Mouse (Mus musculus) left cerebral cortex, postnatal 14 days (tissue): Measurements from ENCODE around the gene Endou. TPM values are rescaled to one million over a fixed set of nuclear protein-coding genes. Genes with fewer than 3 reads are reported as not detected.
A peak's percentile ranks its signal among the peaks of the same experiment; 100 is the strongest.

Source experiments
- DNase-seq, 2 experiments: peaks; one replicate each; pipeline ENCODE4 v3.0.0; 2021 to 2022; ENCODE audit warnings: low spot score in 2 of 2, mixed read lengths in 1 of 2
- intact Hi-C: fragments of 180-260 bp; cut with DNase I; formaldehyde crosslinking; loops from one replicate; pipeline ENCODE4 v1.15.1; 2025
- total RNA-seq, 2 experiments: library from RNA; stranded (reverse); gene quantifications; 2 replicates each; pipeline ENCODE4 v1.2.3; 2021

Gene Endou
- total RNA-seq, 2 experiments from 2014 or later: 0.94 to 0.97 TPM

DNA sequence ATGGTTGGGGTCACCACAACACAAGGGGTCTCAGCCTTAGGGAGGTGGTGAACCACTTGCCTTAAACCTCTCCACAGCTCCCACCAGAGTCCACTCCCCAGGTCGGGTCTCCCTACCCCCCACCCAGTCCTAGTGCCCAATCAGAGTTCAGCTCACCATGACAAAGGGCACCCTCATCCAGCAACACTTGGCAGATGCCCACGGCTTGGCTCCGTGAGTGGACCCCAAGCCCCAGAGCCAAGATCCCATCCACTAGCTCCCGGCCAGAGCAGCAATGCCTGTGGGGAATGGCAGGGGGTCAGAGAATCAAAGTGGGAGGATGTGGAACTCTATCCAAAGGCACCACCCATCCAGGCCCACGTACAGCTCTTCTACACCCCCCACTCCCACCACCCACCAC, 29.8 kb upstream of the Endou start:
- intact Hi-C loops: no loop called here

DNA sequence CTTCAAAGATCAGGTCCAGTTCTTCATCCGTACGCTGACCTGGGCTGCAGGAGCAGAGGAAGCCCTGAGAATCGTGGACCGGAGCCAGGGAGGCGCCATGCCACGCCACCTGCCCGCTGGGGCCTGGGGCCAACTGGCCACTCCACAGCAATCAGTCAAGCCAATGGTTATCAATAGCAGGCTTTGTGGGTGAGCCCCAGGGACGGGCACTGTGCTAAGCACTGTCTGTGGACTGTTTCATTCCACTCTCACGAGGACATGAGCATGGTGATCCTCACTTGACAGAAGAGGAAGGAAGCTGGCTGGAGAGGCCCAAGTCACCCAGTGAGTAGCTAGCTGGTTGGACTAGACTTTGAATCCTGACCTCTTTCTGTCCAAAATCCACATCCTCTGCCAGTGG, 28.9 kb upstream of the Endou start:
- DNase-seq: peak; percentile 47 to 53
- intact Hi-C loops: no loop called here

More for the DNA sequence above, 29.8 kb upstream of the Endou start:
- no peak for DNase-seq

DNA sequence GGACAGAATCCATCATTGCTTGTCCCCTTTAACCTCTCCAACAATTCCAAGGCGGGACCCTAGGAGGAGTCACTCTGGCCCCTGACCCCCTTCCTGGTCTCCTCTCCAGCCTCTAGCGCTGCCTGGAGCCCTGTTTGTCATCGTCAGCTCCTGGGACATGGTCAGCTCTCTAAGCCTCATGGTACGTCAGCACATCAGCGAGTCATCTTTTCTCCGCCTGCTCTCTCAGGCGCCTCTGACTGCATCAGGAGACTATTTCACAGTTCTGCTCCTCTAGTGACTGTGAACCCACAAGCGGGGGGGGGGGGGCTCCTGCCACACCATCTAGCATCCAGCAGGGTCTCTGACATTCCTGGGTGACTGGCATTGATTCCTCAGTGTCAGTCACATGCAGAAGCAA, 24.2 kb upstream of the Endou start:
- DNase-seq: no peak
- intact Hi-C loops: no loop called here

DNA sequence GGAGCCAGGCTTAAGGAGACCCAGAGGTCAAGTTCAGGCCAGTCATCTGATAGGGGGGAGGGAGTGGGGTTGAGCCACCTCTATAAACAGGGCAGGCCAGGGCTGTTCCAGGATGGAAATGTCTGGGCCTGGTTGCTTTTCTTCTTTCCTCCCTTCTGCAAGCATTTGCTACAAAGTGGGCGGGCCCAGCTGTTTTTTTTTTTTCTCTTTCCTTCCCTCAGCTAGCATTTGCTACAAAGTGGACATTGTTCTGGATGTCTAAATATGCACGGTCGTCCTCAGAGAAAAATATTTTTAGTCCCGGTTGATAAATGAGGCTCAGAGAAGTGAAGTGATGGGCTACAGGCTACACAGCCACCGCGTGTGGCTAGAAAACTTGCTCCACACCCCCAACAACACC, 23.3 kb upstream of the Endou start:
- intact Hi-C loops: no loop called here
- no peak for DNase-seq

DNA sequence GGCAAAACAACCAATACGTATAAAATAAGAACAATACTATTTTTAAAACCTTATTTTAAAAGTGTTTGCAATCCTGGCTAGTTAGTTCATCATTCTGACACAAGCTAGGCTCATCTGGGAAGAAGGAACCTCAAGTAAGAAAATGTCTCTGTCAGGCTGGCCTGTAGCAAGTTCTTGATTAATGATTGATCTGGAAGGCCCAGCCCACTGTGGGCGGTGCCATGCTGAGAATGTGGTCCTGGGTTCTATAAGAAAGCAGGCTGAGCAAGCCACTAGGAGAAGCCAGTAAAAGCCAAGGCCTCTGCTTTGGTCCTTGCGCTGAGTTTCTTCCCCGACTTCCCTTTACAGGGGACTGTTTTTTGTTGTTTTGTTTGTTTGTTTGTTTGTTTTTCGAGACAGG, 21.4 kb upstream of the Endou start:
- intact Hi-C loops: no loop called here
- no peak for DNase-seq

DNA sequence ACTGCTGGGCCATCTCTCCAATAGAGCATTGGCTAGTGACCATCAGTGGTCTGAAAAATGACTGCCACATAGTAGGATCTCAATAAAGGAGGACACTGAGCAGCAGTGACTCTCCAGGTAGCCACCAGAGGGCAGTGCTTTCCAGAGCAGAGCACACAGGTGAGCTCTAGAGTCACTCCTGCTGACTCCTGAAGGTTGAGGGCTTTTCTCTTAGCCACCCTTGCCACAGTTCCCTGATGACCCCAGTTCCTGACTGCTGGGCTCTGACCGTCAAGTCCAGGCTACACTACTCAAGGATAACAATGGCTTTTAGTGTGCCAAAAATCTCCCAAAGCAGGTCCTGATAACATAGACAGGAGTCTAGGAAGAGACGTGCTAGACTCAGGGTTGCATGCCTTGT, 20.5 kb upstream of the Endou start:
- DNase-seq: no peak
- intact Hi-C loops: no loop called here

DNA sequence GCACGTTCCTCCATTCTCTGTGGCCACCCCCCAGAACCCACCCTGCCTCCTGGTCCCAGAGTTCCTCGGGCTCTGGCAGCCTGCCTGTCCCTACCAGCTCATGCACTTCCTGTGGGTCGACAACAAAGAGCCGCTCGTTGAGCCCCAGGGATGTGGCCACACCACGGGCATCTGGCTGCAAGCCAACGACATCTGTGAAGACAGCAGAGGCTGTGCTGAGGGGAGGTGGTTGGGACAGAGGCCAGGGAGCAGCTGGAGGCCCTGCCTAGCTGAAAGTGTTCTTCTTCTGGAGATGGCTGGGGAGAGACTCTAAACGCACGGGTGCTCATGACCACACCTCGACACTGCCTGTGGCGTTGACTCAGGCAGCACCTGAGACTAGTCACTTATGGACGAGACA, 19.6 kb upstream of the Endou start:
- peak; percentile 86 to 92 for DNase-seq
- intact Hi-C loops: no loop called here

DNA sequence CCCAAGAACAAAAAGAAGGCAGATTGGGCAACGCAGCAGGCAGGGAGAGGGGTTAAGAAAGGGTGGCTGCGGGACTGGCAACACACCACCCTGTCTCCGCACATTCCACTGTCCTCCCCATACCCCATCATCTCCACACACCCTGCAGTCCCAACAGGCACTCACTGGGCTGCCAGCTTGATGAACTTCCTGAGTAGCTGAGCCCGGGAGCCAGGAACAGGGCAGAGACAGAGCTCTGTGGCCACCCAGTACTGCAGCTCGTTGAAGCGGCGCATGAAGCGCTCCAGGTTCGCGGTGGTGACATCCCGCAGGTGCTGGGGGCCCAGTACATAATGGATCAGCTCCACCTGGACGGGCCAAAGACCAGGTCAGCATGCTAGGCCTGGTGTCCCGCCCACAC, 18.7 kb upstream of the Endou start:
- DNase-seq: no peak
- intact Hi-C loops: no loop called here

DNA sequence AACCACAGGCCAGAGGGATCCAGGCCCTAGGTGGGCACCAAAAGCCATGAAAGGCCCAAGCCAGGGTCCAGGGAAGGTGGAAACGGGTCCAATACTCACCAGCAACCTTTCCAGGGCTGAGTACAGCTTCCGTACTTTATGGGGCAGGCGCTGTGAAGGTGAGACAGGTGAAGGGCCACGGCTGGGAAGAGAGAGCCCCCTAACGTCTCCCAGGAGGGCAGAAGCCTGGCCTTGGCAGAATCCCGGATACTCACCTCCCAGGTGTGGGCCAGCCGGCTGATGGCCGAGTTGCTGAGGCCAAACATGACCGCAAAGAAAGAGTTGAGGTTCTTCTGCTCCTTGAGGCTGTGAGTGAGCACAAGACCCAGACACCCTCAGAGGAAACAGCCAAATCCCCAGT, 18.3 kb upstream of the Endou start:
- intact Hi-C loops: no loop called here
- DNase-seq: no peak

DNA sequence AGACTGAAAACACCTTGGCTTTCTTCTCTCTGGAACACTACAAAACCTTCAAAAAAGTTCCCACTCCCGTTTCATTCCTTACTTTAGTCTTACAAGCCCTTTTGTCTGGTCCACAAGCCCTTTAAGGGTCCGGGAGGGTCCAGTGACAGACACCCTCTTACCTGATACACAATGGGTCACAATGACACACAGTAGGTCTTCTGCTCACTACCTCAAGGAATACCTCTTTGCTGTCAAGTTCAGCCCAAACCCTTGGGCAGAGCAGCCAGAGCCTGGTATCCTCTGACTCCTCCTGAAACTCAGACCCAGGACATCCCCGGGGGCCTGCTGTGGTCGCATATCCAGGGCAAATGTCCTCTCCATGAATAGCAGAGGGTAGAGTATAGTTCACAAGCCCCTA, 17.8 kb upstream of the Endou start:
- DNase-seq: no peak
- intact Hi-C loops: no loop called here

DNA sequence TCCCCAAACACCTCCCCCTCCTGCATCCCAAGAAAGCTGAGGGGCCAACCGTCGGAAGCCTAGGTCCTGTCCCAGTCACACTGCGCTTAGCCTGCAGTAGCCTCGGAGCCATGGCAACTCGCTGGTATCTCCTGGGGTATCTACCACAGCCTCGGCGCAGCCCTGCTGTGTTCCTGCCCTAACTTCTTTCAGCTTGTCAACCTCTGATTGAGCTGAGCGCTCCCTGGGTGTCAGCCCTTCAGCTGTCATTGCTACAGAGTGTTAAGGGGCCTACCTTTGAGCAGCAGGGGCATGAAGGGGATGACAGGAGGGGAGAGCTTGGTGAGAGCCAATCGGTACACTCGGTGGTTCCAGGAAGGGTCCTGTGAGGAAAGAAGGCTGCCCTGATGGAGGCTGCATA, 17.2 kb upstream of the Endou start:
- intact Hi-C loops: no loop called here
- DNase-seq: no peak

DNA sequence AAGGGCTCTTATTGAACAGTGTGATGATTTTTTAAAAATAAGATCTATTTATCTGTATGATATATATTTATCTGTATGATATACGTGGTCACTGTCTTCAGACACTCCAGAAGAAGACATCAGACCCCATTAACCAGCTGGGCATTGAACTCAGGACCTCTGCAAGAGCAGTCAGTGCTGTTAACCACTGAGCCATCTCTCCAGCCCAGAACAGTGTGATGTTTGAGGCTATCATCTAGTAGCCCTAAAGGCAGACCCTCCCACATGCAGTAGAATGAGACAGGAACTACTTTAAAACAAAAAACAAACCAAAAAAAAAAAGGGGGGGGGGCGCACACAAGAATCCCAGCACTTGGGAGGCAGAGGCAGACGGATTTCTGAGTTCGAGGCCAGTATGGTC, 16.3 kb upstream of the Endou start:
- no peak for DNase-seq

DNA sequence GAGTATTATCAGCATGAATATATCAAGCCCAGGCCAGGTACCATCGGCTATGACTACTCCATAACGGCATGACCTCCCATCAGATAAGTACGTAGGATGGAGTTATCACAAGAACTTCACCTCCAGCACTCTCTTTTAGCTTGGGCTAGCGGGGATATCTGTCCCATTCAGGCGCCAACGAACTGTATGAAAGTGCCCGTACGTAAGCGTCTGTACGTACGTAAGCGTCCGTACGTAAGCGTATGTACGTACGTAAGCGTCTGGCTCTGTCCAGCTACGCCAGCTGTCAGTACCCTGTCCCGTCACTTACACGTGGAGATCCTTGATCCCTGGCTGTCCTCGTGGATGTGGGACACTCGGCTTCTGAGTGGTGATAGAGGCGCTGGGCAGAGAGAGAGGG, 15.6 kb upstream of the Endou start:
- no peak for DNase-seq
- intact Hi-C loops: no loop called here

More for the DNA sequence above, 16.3 kb upstream of the Endou start:
- intact Hi-C loops: no loop called here

DNA sequence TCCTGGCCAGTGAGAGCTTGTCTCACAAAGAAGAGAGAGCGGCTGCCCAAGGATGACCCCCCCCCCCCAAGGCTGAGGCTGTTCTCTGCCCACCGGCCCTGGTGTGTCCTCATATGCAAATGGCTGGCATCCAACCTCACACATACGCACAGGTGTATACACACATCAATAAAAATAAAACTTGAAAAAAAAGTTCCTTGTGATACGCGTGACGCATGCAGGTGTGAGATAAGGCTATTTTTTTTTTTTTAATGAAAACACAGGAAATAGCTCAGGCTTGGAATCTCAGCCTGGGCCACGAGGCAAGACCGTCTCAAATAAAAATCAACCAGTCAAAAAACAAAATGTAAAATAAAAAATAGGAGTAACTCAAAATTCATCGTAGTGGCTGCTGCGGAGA, 15.1 kb upstream of the Endou start:
- no peak for DNase-seq
- intact Hi-C loops: no loop called here

DNA sequence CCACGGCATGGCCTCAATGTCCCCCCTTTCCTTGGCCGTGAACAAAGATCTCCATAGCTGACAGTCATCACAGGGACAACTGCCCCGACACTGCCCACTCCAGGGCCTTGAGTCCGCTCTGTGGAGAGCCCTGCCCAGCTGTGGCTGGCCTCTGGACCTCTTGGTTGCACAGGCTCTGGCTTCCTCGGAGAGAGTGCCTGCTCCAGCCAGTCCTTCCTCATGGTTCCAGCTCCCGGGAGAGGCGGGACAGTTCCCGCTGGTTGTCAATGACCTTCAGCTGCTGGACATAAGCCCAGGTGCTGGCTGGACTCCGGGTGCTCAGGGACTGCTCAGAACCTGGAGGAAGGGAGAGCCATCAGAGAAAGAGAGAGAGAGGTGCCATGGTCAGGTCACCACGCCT, 14.2 kb upstream of the Endou start:
- intact Hi-C loops: no loop called here
- no peak for DNase-seq

DNA sequence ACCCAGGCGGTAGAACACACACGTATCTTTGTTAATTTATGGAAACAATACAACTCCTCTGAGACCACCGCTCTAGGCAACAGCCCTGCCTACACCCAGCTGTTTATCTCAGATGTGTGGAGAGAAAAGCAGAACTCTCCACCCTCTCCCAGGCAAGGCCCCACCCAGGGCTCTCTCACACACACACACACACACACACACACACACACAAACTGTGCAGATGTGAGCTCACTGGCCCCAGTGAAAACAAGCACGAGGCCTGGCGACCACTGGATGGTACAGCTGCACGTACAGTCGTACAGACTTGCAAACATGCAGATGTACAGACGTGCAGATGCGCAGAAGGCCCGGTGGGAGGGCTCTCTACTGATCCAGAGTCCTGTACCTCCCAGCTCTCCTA, 13.8 kb upstream of the Endou start:
- DNase-seq: no peak
- intact Hi-C loops: no loop called here

DNA sequence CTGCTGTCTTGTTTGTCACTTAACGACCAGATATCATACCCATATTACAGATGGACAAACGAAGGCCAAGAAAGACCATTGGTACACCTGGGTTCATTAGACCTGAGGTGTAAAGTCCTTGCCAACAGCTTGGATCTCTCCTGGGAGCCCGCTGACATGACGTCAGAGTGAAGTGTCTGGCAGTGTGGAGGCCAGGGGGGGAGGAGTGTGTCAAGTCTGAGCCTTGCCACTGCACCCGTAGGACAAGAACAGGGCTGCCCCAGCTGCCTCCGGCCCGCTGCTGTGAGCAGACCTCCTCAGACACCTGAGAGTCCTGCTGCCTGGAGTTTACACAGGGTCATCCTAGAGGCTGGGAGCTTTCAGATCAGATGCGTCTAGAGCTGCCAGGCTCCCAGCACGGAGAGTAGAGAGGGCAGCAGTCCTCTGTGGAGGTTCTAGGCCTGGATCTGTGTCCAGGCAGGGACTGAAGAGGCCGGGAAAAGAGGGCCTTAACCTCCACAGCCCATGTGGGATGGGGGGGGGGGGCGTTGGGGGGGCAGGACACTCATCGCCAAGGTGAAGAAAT, 12.9 kb upstream of the Endou start:
- DNase-seq: no peak
- intact Hi-C loops: no loop called here

DNA sequence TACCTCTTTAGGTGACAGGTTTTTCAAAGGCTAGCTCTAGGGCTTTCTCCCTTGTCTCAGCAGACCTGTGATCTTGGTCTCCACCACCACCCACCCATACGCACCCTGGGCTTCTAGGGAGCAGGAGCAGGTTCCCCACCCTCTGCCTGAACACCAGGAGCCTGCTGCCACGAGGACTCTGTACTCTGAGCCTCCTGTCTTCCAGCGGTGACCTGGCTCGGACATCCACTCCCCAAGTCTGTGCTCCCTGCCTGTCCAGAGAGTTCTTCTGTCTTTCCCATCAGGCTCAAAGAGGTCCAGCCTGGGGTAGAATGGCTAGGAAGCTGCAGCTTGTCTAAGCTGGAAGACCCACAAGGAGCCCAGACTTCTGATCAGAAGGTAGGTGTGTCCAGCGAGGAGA, 12.1 kb upstream of the Endou start:
- no peak for DNase-seq
- intact Hi-C loops: no loop called here

DNA sequence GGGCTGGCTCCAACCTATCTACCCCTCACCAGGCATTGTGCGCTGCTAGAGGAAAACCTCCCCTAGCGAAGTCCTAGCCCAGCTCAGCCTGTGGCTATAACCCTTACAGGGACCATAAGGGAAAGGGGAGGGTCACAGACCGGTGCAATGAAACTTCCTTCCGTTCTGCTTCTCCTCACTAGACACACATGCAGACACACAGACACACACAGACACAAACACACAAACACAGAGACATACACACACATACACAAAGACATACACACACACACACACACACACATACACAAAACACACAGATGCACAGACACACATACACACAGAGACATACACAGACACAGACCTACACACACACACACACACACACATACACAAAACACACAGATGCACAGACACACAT, 11.5 kb upstream of the Endou start:
- DNase-seq: no peak
- intact Hi-C loops: no loop called here

DNA sequence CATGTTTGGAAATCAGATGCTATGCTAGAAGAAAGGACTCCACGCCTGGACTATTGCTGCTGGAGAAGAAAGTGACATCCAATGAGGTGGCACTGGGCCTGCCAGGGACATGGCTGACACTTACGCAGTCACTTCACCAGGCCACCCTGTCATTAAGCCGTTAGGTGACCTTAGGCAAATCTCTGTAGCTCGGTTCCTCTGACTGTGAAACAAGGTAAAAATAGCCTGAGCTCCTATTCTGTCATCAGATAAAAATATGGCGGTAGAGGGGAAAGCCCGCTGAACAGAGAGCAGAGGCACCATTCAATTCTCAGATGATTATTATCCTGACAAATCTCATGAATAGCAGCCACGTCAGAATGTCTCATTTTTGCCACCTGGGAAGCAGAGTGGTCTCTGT, 10.9 kb upstream of the Endou start:
- intact Hi-C loops: no loop called here
- no peak for DNase-seq

DNA sequence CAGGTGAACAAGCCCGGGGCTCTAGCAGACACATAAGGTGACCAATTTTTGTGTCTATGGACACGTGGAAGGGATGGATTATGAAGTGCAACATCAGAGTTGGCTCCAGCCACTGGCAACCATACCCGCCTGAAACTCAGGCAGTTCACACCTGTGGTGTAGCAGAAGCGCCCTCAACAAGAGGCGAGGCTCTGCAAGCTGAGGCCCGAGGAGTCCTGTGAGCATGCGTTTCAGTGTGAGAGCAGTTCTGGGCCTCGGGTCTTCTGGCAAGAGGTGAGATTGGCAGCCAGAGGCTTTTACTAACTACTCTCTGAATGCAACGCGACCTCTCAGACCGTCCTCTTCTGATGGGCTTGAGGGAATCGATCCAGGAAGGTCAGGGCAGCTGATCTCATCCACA, 10.5 kb upstream of the Endou start:
- intact Hi-C loops: no loop called here
- DNase-seq: no peak

DNA sequence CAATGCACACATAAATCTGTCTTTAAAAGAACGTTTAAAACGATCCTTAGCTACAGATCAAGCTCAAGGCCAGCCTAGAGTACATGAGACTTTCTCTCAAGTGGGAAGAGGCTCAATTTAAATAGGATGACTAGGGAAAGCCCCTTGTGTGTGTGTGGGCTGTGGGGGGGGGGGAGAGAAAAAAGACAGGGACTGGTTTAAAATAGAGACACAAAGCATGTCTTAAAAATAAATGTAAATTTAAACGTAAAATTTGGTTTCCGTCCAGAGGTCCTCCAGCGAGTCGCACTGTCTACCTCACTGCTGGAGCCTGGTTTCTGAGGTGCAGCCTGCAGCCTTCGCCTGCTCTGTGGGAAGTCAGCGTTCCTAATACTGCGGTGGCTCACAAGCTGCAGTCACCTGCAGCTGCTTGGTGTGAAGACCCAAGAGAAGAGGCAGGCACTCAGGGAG, 9.2 kb upstream of the Endou start:
- no peak for DNase-seq
- intact Hi-C loops: no loop called here
